Mouse (Mus musculus): Measurements from ENCODE around the gene Oas2. TPM values are rescaled to one million over a fixed set of nuclear protein-coding genes. Genes with fewer than 3 reads are reported as not detected.

Gene Oas2
- polyA plus RNA-seq, 3 experiments from 2014 or later: 0.71 to 2.2 (median 0.95) TPM

DNA sequence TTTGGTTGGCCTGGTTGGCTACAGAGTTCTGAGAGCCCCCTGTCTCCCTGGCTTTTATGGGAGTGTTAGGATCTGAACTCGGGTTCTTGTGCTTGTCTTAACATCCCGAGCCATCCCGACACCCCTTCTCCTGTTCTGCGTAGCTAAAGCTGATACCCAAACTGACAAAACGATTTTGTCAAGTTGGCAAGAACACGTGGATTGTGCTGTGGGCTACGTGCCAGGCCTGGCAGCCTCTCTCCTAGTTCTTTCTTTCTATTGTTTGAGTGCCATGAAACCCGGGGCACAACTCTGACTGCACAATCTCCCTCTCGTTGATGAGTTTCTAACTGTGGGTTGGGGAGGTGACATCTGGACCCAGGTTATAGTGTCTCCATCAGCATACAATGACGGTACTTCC is 20.3 kb downstream of the Oas2 start:
- ATAC-seq: no peak

DNA sequence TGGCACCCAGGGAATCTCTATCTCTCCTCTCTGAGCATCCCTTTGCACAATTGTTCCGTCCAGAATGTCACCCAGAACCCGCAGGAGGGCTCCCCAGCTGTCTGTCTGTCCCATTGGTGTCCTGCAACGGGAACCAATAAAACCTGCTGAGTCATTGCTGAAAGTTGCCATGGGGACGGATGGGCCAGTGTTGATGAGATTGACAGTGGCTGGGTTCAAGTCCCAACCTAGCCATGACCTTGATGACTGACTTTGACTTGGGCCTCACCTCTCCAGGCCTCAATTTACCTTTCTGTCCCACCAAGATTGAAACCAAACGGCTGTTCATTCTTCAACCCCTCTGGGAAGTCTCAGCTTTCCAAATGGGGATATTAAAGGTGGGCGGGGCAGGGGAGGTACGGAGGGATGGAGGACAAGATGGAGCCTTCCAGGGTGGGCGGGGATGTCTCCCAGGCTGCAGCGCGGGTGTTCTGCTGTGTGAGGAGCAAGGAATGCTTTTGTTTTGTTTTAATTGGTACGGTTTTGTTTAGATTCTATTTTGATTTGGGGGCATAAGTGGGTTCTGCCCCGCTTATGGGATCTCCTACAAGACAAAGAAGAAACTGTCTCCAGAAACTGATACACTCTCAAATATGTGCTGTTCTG is 23.7 kb downstream of the Oas2 start:
- ATAC-seq: no peak

DNA sequence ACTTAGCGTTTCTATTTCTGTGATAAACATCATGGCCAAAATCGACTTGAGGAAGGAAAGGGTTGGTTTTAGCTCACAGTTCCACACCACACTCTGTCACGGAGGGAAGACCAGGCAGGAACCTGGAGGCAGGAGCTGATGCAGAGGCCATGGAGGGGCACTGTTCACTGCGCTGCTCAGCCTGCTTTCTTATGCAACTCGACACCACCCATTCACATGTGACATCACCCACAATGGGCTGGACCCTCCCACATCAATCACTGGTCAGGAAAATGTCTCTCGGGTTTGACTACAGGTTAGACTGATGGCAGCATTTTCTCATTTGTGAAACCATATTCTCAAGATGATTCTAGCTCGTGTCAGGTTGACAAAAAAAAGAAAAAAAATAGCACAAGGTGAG is 28.6 kb downstream of the Oas2 start:
- ATAC-seq: no peak

DNA sequence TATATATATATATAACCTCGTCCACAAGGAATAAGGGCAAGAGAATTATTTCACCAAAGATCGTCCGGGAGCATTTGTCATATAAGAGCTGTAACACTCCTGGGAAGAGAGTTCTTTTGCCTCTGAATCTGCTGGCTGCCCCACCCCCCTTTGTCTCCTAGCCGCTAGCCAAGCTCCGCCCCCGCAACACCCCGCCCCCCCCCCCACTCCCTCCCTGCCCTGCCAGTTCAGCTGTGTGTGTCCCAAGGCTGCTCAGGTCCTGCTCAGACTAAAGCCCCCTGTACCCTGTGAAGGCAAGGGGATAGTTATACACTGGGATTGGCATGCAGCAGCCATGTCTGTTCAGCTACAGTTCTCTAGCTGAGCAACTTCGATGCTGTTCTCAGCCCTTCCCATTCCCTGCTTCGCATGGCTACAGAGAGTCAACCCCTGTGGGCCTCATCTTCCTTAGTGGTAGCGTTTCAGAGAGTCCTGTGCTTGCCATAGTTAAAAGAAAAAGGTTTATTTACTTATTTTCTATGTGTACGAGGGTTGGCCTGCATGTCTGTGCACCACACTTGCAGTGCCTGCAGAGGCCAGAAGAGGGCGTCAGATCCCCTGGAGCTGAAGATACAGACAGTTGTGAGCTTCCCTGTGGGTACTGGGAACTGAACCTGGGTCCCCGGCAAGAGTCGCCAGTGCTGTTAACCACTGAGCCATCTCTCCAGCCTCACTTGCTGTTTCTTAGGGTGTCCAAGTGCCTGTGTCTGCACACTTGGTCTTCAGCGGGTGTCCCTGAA is 30.9 kb downstream of the Oas2 start:
- no peak for ATAC-seq

DNA sequence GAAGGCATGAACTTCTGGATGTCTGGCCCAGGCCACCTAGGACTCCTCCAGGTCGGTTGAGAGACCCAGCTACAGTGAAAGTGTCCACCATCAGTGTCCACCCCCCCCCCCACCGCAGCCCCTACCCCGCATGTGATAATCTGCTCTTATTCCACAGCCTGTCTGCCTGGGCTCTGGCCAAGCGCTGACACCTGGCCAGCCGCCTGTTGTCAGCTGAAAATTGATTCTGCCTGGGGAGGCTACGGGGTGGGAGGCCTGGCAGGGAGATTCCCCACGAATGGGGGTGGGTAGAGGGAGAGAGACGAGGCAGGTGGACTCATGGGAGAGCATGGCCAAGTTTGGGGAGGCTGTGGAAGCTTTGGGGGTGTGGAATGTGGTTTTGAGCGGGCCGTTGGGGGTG is 32.5 kb downstream of the Oas2 start:
- no peak for ATAC-seq

DNA sequence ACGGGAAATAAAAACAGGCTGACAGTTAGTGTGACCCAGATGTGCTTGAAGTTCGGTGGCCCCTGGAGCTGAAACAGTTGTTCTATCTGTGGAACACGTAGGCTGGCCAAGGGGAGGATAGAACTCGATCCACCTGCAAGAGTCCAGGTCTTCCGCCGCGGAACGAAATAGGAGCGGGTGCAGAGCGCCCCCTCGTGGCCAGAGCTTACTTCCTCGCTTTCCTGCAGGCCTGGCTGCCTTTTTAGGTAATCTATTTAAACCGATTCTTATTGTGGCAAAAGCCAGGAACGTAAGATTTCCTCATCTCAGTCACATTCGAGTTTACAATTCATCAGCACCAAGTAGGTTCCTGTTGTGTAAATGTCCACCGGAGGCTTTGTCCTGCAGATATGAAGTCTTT is 35.3 kb downstream of the Oas2 start:
- ATAC-seq: peak; percentile 44

DNA sequence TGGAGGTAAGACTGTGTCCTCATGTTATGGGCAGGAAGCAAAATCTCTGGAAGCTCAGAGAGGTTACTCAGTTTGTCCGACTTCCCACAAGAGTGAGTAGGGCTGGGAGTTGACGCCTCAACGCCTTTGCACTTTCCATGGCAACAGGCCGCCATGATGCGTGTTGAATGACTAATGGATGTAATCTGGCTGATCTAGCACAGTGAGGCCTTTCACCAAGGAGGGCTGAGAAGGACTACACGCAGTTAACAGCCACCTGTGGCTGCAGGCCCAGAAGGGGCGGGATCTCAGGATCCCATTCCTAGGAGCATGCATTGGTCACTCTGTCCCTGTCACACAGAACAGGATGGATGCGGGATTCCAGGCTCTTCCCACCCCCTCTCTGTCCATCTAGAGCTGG is 36.9 kb downstream of the Oas2 start:
- no peak for ATAC-seq

DNA sequence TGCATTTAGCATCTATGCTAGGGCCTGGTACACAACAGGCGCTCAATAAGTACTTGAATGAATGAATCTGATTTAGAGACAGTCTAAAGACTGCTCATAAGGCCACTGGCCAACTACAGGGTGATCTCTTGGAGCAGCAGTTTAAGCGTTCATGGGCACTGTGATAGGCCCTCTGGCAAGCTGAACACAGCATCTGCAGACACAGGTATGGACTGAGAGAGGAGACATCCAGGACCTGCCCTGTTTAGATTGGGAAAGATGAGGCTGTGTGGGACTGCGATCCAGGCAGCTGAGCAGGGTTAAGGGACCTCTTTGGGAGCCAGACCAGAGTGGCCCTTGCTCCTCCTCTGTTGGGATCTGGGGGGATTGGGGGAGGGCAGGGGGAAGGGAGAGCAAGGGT is 37.8 kb downstream of the Oas2 start, which contains the start of gene Dtx1:
TSS of gene Dtx1 (minus strand) at position 101 of the 400 bp plus-strand sequence.
- ATAC-seq: no peak

DNA sequence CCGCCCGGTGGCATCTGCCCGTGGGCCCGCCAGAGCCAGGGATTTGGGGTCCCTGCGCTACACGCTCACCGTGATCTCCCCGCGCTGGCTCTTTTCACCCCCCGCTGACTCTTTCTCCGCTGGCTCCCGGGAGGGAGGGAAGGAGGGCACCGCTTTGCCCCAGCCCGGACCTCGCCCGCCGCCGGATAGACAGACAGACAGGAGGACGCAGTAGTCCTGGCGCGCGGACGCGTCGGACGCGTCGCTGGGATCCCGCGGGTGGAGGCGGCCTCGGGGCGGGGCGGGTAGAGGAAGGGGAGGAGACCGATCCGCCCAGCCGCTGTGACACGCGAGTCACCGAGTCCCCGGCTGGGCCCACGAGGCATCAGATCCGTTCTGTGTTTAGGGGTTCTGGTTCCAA is 38.2 kb downstream of the Oas2 start:
- ATAC-seq: peak; percentile 81

DNA sequence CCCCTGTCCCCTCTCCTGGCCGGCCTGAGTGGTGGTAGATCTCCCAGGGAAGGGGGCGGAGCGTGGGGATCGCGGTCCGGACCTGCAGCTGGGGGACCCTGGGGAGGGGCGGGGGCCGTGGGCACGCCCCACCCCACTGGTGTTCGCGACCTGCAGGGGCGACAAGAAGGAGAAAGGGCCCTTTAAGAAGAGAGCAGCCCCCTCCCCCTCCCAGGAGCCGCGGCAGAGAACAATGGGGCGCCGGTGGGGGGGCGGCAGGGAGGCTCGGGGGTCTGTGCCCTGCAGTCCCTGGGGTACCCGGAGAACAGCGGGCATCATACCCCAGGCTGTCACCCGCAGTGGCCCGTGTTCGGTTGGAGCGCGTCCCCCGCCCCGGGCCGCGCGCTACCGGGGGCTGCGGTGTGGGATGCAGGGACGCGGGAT is 38.8 kb downstream of the Oas2 start:
- no peak for ATAC-seq

DNA sequence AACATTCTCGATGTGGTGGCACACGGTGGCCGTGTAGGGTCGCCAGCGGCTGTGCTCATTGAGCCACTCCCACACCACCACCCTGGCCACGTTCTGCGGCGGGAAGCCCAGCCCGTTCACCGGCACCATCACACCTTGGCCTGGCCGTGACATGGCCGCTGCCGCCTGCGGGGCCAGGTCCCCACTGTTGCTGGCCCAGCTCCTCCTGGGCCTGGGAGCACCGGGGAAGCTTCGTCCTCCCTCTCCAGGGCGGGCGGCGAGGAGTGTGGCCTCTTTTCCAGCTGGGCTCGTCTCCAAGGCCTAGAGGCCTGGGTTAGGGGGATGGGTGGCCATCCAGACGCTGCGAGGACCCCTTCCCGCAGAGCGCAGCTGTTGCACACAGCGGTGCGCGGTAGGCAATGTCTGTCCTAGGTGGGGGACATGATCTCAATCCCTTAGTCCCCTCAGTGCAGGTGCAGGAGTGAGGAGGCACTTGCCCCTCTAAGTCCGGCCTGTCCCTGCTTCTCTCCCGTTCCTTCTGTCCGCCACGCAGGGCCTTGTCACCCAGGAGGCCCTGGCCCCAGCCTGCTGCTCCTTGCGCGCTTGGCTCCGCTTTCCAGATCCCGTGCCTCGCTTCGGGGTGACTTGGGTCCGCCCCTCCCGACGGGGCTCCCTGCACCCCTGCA is 39.4 kb downstream of the Oas2 start:
- no peak for ATAC-seq

DNA sequence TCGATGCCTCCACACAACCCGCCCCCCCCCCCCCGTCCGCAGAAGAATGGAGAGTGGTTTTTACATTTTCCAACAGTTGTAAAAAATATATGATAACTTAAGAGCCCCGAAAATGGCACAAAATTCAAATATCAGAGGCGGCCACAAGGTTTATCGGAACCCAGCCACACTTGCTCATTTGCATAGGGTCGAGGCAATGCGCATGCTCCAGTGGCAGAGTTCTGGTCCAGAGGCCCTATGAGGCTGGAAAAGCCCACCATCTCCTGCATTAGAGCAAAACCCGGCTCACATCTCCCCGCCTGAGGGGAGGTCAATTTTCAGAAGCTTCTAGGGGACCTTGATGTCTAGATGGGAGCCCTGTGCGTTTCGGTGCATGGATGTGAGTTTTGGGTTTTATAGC is 42.7 kb downstream of the Oas2 start:
- ATAC-seq: no peak

DNA sequence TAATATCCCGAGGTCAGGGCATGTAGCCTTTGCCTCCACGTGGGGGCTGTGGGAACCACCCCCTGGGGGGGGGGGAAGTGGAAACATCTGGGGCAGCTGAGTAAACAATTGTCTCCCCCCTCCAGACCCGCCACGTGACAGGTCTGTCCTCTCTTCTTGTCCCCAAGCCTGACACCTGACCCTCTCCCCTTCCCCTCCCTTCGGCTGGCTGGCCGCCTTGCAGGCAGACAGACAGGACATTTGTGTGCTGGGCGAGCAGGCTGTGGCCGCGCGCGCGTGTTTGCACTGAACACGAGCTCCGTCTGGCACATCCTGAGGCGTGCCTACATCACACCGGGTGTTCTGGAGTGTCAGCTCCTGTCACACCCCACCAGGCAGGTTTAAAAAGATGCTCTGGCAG is 43.1 kb downstream of the Oas2 start:
- no peak for ATAC-seq

DNA sequence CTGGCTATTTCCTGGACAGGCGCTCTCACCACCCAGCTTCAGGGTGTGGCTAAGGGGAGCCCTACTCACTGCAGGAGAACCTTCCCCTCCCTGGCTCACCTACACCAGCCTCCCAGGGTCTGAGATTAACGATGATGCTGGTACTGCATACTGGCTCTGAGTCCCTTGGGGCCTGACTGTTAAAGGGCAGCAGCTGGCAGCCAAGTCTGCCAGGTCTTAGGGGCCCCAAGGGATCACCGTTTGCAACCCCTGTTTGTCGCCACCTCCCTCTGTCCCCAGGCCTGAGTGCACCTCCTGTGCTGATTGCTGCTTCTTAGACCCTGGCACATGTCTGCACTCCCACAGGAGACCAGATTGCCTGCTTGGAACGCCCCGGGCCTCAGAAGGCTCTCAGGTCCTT is 45.2 kb downstream of the Oas2 start:
- ATAC-seq: no peak

DNA sequence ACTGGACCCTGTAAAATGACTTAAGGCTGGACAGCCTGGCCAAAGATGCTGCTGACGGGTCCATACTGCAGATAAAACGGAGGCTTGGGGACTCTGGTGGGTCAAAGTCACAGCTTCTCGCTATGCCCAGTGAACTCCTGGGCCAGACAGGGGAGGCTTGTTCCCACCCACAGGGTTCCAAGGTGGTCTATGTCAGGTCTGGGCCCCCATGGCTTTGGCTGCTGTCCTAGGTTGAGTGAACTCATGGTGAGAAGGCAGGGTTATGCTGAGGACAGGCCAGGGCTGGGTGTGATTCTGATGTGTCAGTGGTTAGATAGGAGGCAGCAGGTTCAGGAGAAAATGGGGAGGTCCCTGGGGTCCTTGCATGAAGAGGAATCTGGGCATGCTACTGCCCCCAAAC is 46.0 kb downstream of the Oas2 start:
- ATAC-seq: no peak

DNA sequence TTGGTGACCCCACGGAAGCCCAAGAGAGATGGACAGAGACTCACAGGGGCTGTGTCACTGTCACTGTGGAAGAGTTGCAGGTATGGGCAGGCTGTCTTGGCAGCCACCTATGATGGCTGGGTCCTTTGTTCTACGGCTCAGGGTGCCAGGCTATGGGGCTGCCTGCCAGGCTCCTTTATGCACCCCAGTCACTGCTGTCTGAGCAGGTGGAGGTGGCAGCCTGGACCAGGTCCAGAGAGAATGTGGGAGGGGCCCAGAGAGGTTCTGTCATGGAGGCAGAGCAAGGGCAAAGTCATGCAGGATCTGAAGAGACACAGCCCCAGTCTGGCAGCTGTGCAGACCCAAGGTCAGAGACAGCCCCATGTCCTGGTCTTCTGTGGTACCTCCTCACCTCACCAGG is 46.7 kb downstream of the Oas2 start:
- no peak for ATAC-seq

DNA sequence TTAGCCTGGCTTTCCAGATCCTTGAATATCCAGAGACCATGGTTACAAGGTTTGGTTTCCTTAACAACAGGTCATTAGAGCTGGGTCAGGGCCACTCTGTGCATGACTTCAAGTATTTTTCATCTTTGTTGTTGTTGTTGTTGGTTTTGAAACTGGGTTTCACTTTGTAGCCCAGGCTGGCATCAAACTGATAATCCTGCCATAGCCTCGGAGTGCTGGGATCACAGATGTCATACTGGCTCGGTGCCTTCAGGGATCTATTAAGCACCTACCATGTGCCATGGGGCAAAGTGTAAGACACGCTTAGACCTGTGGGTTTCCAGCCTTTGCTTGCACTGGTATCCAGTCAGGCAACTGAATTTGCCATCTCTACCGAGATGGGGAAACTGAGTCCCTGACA is 47.2 kb downstream of the Oas2 start:
- no peak for ATAC-seq

DNA sequence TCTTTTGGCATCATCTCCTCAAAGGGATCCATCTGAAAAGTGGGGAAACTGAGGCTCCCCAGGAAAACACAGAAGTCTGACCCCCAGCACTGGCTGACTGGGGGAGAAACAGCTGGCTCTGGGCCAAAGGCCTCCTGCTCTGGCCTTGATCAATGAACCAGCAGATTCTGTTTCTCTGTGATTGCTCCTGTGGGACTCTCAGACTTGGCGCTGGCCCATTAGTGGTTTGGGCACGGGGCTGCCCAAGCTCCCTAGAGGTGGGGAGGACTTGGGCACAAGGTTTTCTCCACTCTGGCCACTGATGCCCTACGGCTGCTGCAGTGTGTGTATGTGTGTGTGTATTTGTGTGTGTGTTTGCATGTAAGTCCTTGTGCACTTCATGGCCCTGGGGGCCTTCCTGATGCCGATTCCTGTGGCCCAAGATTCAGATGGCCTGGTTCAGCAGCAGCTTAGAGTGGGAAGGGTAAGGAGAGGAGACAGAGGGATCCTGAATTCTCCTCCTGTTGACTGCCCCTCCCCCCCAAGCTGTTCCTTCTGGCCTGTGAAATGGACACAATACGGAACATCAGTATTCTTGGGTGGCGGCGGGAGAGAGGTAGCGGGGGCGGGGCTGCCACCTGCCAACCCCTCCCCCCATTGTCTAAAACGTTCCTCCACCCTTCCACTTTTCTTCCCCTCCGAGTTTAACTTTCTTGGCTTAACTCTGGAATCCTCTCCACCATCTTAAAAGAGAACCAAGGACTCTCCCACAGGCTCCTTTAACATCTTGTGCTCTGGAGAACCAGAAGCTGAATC is 48.5 kb downstream of the Oas2 start:
- ATAC-seq: no peak

DNA sequence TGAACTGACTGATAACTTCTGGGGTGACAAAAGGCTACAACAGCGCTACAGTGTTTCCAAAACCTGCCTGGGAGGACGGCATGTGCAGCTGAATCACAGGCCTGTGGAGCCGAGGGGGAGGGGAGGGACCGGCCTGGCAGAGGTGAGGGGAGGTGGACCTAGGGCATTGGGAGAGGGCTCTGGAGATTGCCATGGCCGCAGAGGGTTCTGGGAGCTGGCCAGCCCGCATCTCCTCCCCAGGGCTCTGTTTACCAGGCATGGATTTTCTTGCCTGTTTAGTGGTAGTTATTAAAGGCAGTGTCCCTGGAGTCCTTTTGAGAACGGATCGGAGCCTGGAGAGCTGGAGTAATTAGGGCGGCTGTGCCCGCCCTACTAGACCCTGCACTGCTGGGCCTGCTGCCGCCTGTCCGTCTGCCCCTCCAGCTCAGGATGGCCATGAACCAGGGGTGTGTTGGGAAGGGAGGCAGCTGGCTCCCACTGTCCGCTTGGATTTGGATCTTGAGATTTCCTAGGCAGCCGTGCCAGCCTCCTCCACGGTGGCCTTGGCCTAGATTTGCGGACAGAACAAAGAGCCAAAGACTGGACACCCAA is 50.8 kb downstream of the Oas2 start:
- ATAC-seq: no peak

DNA sequence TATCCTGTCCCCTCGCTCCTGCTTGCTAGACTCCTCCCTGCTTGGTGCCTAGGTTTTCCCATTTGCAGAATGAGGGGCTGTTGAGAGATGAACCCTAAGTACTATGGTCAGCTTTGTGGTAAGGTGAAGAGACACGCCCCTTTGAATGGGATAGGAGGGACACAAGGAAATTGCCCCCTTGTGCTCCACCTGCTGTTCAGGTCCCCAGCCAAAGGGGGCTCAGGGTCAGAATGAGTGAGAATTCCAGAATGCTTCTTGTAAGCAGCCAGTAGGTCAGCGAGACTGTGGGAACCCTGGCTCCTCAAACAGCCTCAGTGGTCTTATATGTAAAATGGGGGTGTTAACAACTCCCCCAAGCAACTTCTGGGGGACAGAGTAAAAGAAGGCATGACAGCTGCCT is 51.5 kb downstream of the Oas2 start:
- ATAC-seq: no peak

DNA sequence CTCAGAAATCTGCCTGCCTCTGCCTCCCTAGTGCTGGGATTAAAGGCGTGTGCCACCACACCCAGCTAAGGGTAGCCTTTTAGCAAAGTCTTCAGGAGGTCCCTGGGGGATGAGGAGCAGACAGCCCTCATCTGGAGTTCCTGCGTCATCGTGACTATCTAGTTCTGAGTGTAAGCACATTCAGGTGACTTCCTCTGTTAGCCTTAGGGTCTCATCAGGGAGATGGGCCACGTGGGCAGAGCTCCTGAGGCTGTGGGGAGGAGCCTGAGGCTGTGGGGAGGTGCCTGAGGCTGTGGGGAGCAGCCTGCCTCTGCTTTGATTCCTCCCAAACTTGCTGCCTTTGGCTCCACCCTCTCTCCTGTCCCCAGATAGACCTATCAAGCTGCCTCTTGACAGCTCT is 52.8 kb downstream of the Oas2 start:
- peak; percentile 90 for ATAC-seq

DNA sequence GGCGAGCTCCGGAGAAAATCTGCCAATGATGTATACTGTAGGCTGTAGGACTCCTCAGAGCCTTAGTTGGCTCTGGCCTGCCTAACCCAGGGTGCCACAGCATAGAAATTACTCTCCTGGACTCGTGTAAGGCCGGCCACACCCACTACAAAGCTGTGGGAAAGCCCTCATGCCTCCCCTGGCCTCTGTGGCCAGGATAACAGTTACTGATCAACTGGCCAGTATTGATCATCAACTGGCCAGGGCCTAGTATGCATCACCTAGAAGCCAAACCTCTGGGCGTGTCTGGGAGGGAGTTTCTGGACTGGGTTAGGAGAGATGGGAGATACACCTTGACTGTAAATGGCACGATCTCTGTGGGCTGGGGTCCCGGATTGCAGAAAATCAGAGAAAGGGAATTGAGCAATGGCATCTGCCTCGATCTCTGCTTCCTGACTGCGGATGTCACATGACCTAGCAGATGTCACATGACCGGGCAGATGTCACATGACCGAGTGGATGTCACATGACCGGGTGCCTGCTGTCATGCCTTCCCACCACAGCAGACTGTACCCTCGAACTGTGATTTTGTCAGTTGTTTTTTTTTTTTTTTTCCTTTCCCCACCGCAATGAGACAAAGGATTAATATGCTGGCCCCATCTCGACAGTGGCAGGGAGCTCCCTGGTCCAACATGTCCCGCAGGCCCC is 53.5 kb downstream of the Oas2 start:
- no peak for ATAC-seq

Data from inflammation-experienced regulatory T-cells, adult 6 months (primary cell).